Mouse (Mus musculus) testis, adult 2 months (tissue): Measurements from ENCODE around the gene Stil. TPM values are rescaled to one million over a fixed set of nuclear protein-coding genes. Genes with fewer than 3 reads are reported as not detected.

Experiments
- H3K27ac ChIP-seq: fragments of 200-500 bp; 2 replicates; pipeline ENCODE4 v1.5.1; 2012; ENCODE audit warnings: low read depth, low read length; ENCODE audit not compliant: control insufficient read depth, insufficient read depth
- H3K27me3 ChIP-seq: fragments of 200-500 bp; 2 replicates; pipeline ENCODE4 v1.6.1; 2012; ENCODE audit warnings: mild to moderate bottlenecking, low read length, moderate library complexity; ENCODE audit not compliant: control insufficient read depth, insufficient read depth
- H3K36me3 ChIP-seq: fragments of 200-500 bp; 2 replicates; pipeline ENCODE4 v1.6.1; 2012; ENCODE audit warnings: mild to moderate bottlenecking, low read length; ENCODE audit not compliant: control insufficient read depth, insufficient read depth
- H3K4me1 ChIP-seq: fragments of 200-500 bp; 2 replicates; pipeline ENCODE4 v1.6.1; 2012; ENCODE audit warnings: low read length; ENCODE audit not compliant: control insufficient read depth, insufficient read depth
- H3K4me3 ChIP-seq: fragments of 200-500 bp; 2 replicates; pipeline ENCODE4 v1.5.1; 2012; ENCODE audit warnings: low read depth, mild to moderate bottlenecking, low read length, moderate library complexity, mixed read lengths; ENCODE audit not compliant: control insufficient read depth
- CTCF ChIP-seq: fragments of 200-500 bp; IDR thresholded peaks from 2 replicates; pipeline ENCODE4 v1.5.1; 2012; ENCODE audit warnings: low read depth, mild to moderate bottlenecking, inconsistent platforms, low read length, moderate library complexity; ENCODE audit not compliant: control insufficient read depth, insufficient read depth, insufficient replicate concordance
- POLR2A ChIP-seq: fragments of 200-500 bp; IDR thresholded peaks from 2 replicates; pipeline ENCODE4 v1.6.1; 2012; ENCODE audit warnings: low read depth, mild to moderate bottlenecking, inconsistent platforms, low read length, moderate library complexity; ENCODE audit not compliant: control insufficient read depth
- polyA plus RNA-seq: library from polyadenylated mRNA; depleted of rRNA; stranded (reverse); fragments of >200 nt; gene quantifications from 2 replicates; pipeline ENCODE4 v1.2.3, GENCODE M21; 2012

Gene Stil
- polyA plus RNA-seq, 1 experiment, result 10.2 TPM

DNA sequence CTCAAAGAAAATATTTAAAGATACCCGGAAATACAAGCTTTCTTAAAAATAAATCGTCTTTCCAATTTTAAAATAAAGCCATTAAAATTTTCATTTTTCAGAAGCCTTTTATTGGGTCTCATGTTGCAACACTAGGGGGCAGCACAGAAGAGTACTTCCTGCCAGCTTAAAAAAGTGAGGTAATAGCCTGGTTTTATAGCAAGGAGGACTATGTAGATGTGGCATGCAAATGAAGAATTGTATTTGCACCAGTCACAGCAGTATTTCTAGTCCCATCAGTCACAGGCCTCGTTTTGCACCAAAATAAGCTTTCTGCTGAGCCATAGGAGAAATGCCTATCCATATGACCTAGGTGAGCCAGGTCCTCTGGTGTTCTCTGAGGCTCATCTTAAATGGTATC, 2.9 kb upstream of the Stil start:
- no peak overlapping the region for H3K27ac ChIP-seq
- H3K4me1 ChIP-seq, result peaks cover 5% of the 10 kb centered on the region; the same call in 1 of the 2 replicates
- H3K36me3 ChIP-seq, result no peaks in the 10 kb centered on the region
- no peaks in the 10 kb centered on the region for H3K27me3 ChIP-seq
- TF ChIP-seq CTCF (no peak), POLR2A (no peak)
- H3K4me3 ChIP-seq, result no peak overlapping the region

GRCm38 (mm10) chr4:114999445-114999772, 550 bp upstream of the Stil start:
- no peak for TF ChIP-seq POLR2A
- no peak for TF ChIP-seq CTCF
- H3K4me3 ChIP-seq, result peak overlapping the region; percentile 92
- H3K27me3 ChIP-seq, result no peaks in the 10 kb centered on the region
- peak overlapping the region; percentile 98 for H3K27ac ChIP-seq
- peaks cover 7% of the 10 kb centered on the region; the same call in 1 of the 2 replicates for H3K4me1 ChIP-seq
- H3K36me3 ChIP-seq, result peaks cover 4% of the 10 kb centered on the region

DNA sequence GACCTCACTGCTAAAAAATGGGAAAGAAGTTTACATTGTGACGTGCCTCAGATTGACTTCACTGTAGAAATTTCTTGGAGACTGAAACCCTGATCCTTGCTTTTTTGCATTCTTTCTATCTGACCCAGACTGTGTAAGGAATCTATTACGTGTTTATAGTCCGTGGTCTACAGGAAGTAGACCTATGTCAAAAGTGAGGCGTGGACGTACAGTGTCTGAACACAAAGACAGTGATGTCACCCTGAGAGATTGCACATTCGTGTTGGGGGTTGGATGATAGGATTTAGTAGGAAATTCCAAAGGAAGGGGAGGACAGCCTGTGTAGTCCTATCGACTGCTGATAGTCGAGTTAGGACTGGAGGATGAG, 453 bp downstream of the Stil start:
- H3K36me3 ChIP-seq, result peaks cover 4% of the 10 kb centered on the region
- peak overlapping the region; percentile 92 for H3K4me3 ChIP-seq
- peak overlapping the region; percentile 98 for H3K27ac ChIP-seq
- peaks cover 7% of the 10 kb centered on the region; the same call in 1 of the 2 replicates for H3K4me1 ChIP-seq
- H3K27me3 ChIP-seq, result no peaks in the 10 kb centered on the region
- no peak for TF ChIP-seq CTCF
- no peak for TF ChIP-seq POLR2A

GRCm38 (mm10) chr4:115014276-115014675, 14.3 kb downstream of the Stil start:
- TF ChIP-seq CTCF (no peak), POLR2A (no peak)
- H3K36me3 ChIP-seq, result no peaks in the 10 kb centered on the region; the same call in 1 of the 2 replicates
- H3K27ac ChIP-seq, result no peak overlapping the region

GRCm38 (mm10) chr4:115019997-115020396, 20.0 kb downstream of the Stil start:
- H3K4me3 ChIP-seq, result no peak overlapping the region
- H3K36me3 ChIP-seq, result peaks cover 2% of the 10 kb centered on the region
- no peak overlapping the region for H3K27ac ChIP-seq
- H3K27me3 ChIP-seq, result no peaks in the 10 kb centered on the region
- no peaks in the 10 kb centered on the region for H3K4me1 ChIP-seq
- no peak for TF ChIP-seq CTCF
- TF ChIP-seq POLR2A, result no peak

More at GRCm38 (mm10) chr4:115014276-115014675, 14.3 kb downstream of the Stil start:
- H3K4me1 ChIP-seq, result no peaks in the 10 kb centered on the region
- H3K27me3 ChIP-seq, result no peaks in the 10 kb centered on the region
- H3K4me3 ChIP-seq, result no peak overlapping the region

- H3K4me3 ChIP-seq, result no peak overlapping the region
- H3K27me3 ChIP-seq, result no peaks in the 10 kb centered on the region
- no peaks in the 10 kb centered on the region; the same call in 1 of the 2 replicates for H3K36me3 ChIP-seq
- TF ChIP-seq CTCF (no peak), POLR2A (no peak)
- H3K27ac ChIP-seq, result no peak overlapping the region
- no peaks in the 10 kb centered on the region for H3K4me1 ChIP-seq
Measured at GRCm38 (mm10) chr4:115035043-115035442, 35.1 kb downstream of the Stil start.

GRCm38 (mm10) chr4:115038242-115038641, 38.3 kb downstream of the Stil start:
- no peaks in the 10 kb centered on the region for H3K27me3 ChIP-seq

GRCm38 (mm10) chr4:115045621-115046020, 45.7 kb downstream of the Stil start:
- no peak overlapping the region for H3K4me3 ChIP-seq
- no peaks in the 10 kb centered on the region for H3K4me1 ChIP-seq
- TF ChIP-seq POLR2A (no peak), CTCF (no peak)
- no peaks in the 10 kb centered on the region for H3K36me3 ChIP-seq
- no peaks in the 10 kb centered on the region for H3K27me3 ChIP-seq
- no peak overlapping the region for H3K27ac ChIP-seq

More at GRCm38 (mm10) chr4:115038242-115038641, 38.3 kb downstream of the Stil start:
- H3K36me3 ChIP-seq, result no peaks in the 10 kb centered on the region
- TF ChIP-seq POLR2A (no peak), CTCF (no peak)
- H3K4me3 ChIP-seq, result no peak overlapping the region
- no peaks in the 10 kb centered on the region for H3K4me1 ChIP-seq
- no peak overlapping the region for H3K27ac ChIP-seq
